In genomic region chr5:26671478-26671877, GRCm38 (mm10) we compare ENCODE assay signal across 18 mouse cellular contexts.
DNase-seq lines count a peak whose midpoint lies in the region; ATAC-seq lines count a peak whose summit lies in the region.
"Had no signal": no experiment of that assay in that cellular context is flagged by ENCODE, and none has a peak within 500 bp of the region (broad histone marks: within the 10 kb centered on the region; RNA-seq: fewer than 3 reads in every experiment).

No protein-coding gene starts in this region.

- DNase-seq in ES-CJ7 (ENCODE audit: low read depth, low spot score) (peak; percentile 28), R1 (ENCODE audit: low read depth, low spot score) (peak; percentile 41)
- no peak for DNase-seq in thymus, postnatal 36 days
- no peak for DNase-seq in lung, postnatal 4 days
- DNase-seq: adrenal gland, adult 8-10 months; adrenal gland, postnatal 14 days; adrenal gland, postnatal 36 days; cerebellum, adult 11-12 months; cerebellum, adult 2 months; cerebellum, adult 9-10 months; cerebellum, postnatal 10 days; cerebellum, postnatal 25 days; forebrain, postnatal 0 days had no signal

- ATAC-seq in granulocyte monocyte progenitor cell, adult 5-6 weeks (replicated peaks; ENCODE audit: poor library complexity, severe bottlenecking), result no peak
- ATAC-seq: activated CD4-positive, CD25-positive, alpha-beta regulatory T cell, adult 4 months; forebrain, embryonic 13.5 days; forebrain, embryonic 15.5 days; forebrain, postnatal 0 days; Patski had no signal

Comparison
In these comparisons a context has a peak if more than half of its experiments do, and no peak if none do; other contexts are left out.
1. DNase-seq: peak in ES-CJ7 (single experiment) and R1 (single experiment); none in thymus, postnatal 36 days (0 of 2) and lung, postnatal 4 days (0 of 2).